Mouse (Mus musculus): ENCODE measurements around the gene Scarf2.
A peak's percentile ranks its signal among the peaks of the same experiment; 100 is the strongest.

Scarf2 gene

GRCm38 (mm10) chr16:17799584-17799983, 2.5 kb downstream of the Scarf2 start:
- no peak for DNase-seq (ENCODE audit: low spot score in 2 of 2)

- no peak for DNase-seq (ENCODE audit: low spot score in 2 of 2)
Measured at GRCm38 (mm10) chr16:17801777-17802455, 4.8 kb downstream of the Scarf2 start.

GRCm38 (mm10) chr16:17802456-17802838, 5.4 kb downstream of the Scarf2 start:
- DNase-seq (ENCODE audit: low spot score in 2 of 2) = no peak

GRCm38 (mm10) chr16:17802839-17803674, 6.0 kb downstream of the Scarf2 start:
- DNase-seq (ENCODE audit: low spot score in 2 of 2) = peak; percentile 54 to 55

- no peak for DNase-seq (ENCODE audit: low spot score in 2 of 2)
Measured at GRCm38 (mm10) chr16:17803675-17804448, 6.8 kb downstream of the Scarf2 start.

GRCm38 (mm10) chr16:17804449-17804912, 7.4 kb downstream of the Scarf2 start:
- DNase-seq (ENCODE audit: low spot score in 2 of 2) = no peak

- DNase-seq (ENCODE audit: low spot score in 2 of 2) = no peak
Measured at GRCm38 (mm10) chr16:17804982-17805381, 7.9 kb downstream of the Scarf2 start.

GRCm38 (mm10) chr16:17806581-17807191, 9.6 kb downstream of the Scarf2 start:
- no peak for DNase-seq (ENCODE audit: low spot score in 2 of 2)

GRCm38 (mm10) chr16:17807192-17808009, 10.3 kb downstream of the Scarf2 start:
- peak; percentile 82 to 83 for DNase-seq (ENCODE audit: low spot score in 2 of 2)

GRCm38 (mm10) chr16:17809125-17809524, 12.0 kb downstream of the Scarf2 start:
- DNase-seq (ENCODE audit: low spot score in 2 of 2) = no peak

- no peak for DNase-seq (ENCODE audit: low spot score in 2 of 2)
Measured at GRCm38 (mm10) chr16:17809711-17810110, 12.6 kb downstream of the Scarf2 start.

- DNase-seq (ENCODE audit: low spot score in 2 of 2) = no peak
Measured at GRCm38 (mm10) chr16:17812120-17812519, 15.0 kb downstream of the Scarf2 start.

GRCm38 (mm10) chr16:17813173-17813572, 16.1 kb downstream of the Scarf2 start:
- no peak for DNase-seq (ENCODE audit: low spot score in 2 of 2)

- no peak for DNase-seq (ENCODE audit: low spot score in 2 of 2)
Measured at GRCm38 (mm10) chr16:17815411-17816402, 18.6 kb downstream of the Scarf2 start.

GRCm38 (mm10) chr16:17816528-17816927, 19.4 kb downstream of the Scarf2 start:
- DNase-seq (ENCODE audit: low spot score in 2 of 2) = no peak

GRCm38 (mm10) chr16:17826500-17826899, 29.4 kb downstream of the Scarf2 start:
- no peak for DNase-seq (ENCODE audit: low spot score in 2 of 2)

GRCm38 (mm10) chr16:17828229-17828628, 31.1 kb downstream of the Scarf2 start:
- no peak for DNase-seq (ENCODE audit: low spot score in 2 of 2)

- no peak for DNase-seq (ENCODE audit: low spot score in 2 of 2)
Measured at GRCm38 (mm10) chr16:17828867-17829266, 31.8 kb downstream of the Scarf2 start.

GRCm38 (mm10) chr16:17830385-17831178, 33.5 kb downstream of the Scarf2 start:
- DNase-seq (ENCODE audit: low spot score in 2 of 2) = no peak

Measured in right cerebral cortex, postnatal 36 days (tissue).